Mouse (Mus musculus) c-Kit-positive CD71-positive TER-119-negative erythroid progenitor cells, embryonic 14.5 days (primary cell): Measurements from ENCODE around the gene E130218I03Rik.
"Not testable (repeated sequence)": the region's sequence is repeated elsewhere in the genome, so short reads cannot be mapped to it uniquely, and the experiment has no call there.

Experiments
- DNase-seq: peaks from one replicate; pipeline ENCODE4 v3.0.0-alpha.2; 2013; ENCODE audit warnings: low read depth

The E130218I03Rik gene

GRCm38 (mm10) chr4:134252131-134252910 lies 8.9 kb downstream of the E130218I03Rik start:
- no peak for DNase-seq

DNA sequence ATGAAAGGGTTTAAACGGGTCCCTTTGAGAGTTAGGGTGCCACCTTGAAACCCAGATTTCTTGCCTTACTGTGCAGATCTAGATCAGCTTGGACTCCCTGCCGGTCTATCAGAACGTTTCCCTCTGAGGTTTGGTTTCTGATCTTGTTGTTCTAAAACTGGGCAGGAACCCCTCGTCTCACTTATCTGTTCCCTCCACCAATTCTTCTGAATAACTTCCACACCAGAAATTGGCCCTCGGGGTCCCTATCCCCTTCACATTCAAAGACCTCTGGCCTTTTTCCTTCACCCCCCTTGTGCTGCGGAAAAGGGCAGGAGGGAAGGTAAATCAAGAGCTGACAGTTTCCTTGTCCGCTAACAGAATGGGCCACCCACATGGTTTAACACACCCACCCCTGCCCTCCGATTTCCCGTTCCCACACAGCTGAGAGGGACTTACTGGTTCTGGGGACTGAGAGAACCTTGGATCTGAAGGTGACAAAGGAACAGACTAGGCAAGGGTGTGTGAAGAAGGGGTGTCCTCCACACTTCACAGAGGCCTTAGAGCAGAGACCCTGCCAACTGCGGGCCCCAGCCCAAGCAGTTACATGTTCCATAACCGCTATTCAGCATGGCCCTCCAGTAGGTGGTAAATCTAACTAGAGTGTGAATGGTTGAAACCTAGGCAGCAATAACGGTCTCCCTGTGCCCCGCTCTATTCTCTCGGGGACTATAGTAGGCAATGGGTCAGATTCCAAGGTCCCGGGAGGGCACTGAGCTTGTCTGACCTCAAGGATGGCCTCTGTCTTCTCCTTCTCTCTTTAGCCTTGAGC lies 9.7 kb downstream of the E130218I03Rik start:
- no peak for DNase-seq

- DNase-seq = no peak
Observed at GRCm38 (mm10) chr4:134253722-134254324, 10.4 kb downstream of the E130218I03Rik start, which contains the start of gene Grrp1. Gene Grrp1 (minus strand): TSS chr4:134254106.

- DNase-seq = no peak
Observed at GRCm38 (mm10) chr4:134254835-134255234, 11.4 kb downstream of the E130218I03Rik start.

GRCm38 (mm10) chr4:134255854-134256253 lies 12.4 kb downstream of the E130218I03Rik start:
- DNase-seq = no peak

GRCm38 (mm10) chr4:134256407-134257197 lies 13.1 kb downstream of the E130218I03Rik start:
- DNase-seq = no peak

DNA sequence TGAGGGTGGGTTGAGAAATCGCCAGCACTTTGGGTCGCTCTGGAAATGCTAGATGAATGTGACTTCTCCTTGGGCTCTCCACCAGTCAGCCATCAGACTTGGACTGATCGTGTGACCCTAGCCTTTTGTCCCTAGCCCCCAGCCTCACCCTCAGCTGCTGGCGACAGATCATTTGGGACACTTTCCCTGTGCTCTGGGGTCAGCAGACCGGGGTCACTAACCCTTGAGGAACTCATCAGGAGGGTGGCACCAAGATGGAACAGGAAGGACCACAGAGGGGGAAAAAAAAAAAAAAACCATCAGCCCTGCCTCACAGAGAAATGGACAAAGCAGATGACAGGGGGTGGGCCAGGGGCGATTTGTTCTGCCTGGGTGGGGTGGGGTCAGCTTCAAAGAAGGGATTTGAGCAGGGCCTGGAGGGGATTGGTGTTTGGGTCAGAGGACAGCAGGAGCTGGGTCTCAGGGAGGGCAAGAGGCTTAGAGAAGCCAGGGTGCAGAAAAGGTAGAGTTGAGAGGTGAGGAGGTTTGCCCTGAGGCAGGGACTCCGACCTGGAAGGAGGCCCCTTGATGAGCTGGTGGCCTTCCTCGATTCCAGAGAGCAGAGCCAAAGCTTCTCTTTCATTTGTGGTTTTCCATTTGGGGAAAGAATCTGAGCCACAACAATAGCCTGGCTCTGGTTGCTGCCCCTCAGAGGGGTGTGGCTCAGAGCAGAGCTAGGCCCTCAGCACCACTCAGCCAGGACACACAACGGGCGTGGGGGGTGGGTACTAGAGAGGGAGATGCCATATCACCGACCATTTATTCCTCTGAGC lies 13.9 kb downstream of the E130218I03Rik start:
- DNase-seq = no peak

DNA sequence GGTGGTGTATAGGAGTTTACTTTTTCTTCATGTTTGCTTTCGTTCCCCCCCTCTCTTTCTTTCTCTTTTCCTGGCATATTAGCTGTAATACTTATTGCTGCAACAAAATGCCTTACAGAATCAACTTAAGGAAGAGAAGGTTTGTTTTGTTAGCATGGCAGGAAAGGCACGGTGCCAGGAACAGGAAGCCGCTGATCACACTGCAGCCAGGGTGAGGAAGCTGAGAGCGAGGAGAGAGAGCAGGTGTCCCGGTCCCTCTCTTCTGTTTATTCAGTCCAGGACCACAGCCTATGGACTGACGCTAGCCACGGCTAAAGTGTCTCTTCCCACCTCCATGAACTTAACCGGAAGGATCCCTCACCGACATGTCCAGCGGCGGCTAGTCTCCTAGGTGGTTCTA lies 14.9 kb downstream of the E130218I03Rik start:
- DNase-seq = no peak

DNA sequence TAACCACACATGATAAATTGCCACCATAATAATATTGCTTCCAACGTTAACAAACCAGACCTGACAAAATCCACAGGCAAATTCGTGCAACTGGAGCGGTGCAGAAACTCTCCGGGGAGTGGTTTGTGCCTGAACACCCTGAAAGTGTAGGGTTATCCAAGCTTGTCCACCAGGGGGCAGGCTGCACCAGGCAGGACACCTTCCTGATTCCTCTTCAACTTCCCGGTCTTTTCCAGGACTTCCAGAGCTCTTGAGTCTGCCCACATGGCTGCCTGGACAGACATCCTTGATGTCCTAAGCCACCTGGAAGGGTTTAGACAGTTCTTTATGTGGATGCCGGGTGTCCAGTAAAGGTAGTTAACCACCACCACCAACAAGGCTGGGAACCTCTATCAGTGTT lies 19.7 kb downstream of the E130218I03Rik start:
- DNase-seq = no peak

DNA sequence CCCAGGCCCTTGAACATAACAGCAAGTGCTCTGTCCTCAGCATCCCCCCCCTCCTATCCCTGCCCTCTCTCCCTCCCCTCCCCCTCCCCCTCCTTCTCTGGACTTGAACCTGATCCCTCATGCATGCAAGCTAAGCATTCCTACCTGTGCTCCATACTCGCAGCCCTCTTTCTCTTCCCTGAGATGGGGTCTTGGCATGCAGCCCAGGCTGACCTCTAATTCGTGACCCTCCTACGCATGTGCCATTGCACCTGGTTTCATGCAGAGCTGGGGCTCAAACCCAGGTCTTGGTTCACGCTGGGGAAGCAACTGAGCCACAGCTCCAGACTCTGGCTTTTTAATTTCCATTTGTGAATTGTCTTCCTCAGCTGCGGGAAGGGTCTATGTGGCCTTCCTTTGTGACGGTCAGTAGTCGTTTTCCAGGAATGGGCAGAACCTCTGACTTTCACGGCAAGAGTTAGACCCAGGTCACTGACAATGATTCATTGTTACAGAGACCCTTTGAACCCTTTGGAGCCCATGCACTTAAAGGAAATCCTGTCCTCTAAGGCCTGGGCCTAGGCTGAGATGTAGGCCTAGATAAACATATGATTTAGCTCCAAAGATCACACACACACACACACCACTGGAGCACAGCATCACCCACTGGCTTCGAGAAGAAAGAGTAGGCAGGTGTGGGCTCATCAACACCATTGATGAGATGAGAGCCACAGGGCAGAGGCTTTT lies 22.6 kb downstream of the E130218I03Rik start:
- no peak for DNase-seq

DNA sequence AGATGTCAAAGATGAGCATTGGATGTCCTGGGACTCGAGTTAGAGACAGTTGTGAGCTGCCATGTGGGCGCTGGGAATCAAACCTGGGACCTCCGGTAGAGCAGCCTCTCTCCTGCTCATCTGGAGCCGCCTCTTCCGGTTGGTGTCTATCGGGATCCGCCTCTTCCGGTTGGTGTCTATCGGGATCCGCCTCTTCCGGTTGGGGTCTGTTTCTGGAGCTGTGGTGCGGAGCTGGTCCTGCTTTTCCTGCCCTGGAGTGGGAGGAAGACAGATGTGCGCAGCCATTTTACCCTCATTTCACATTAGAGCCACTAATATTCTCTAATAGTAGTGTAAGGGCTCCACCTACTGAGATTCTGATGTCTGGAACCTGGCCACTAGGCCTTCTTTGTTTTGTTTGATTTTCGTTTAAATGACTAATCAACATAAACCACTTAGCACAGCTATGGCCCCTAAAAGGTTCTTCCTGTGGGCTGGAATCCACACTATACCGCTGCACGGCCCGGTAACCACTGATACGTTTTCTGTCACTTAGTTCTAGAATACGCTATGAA lies 24.7 kb downstream of the E130218I03Rik start:
- DNase-seq = no peak

GRCm38 (mm10) chr4:134269622-134270021 lies 26.2 kb downstream of the E130218I03Rik start:
- DNase-seq = not testable (repeated sequence)

DNA sequence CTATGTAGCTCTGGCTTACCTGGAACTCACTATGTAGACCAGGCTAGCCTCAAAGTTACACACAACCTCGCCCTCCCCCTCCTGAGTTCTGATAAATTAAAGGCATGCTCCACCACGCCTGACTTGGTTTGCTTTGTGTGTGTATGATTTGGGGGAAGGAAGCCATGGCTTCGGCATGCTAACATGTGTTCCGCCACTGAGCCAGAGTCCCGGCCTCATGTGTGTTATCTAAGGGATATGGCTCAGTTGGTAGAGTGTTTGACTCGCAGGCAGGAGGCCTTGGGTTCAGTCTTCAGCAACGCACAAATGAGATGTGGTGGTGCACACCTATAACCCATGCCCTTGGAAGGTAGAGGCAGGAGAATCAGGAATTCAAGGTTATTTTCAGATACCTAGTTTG lies 28.5 kb downstream of the E130218I03Rik start:
- no peak for DNase-seq

- DNase-seq = no peak
Observed at GRCm38 (mm10) chr4:134272731-134273416, 29.4 kb downstream of the E130218I03Rik start.

DNA sequence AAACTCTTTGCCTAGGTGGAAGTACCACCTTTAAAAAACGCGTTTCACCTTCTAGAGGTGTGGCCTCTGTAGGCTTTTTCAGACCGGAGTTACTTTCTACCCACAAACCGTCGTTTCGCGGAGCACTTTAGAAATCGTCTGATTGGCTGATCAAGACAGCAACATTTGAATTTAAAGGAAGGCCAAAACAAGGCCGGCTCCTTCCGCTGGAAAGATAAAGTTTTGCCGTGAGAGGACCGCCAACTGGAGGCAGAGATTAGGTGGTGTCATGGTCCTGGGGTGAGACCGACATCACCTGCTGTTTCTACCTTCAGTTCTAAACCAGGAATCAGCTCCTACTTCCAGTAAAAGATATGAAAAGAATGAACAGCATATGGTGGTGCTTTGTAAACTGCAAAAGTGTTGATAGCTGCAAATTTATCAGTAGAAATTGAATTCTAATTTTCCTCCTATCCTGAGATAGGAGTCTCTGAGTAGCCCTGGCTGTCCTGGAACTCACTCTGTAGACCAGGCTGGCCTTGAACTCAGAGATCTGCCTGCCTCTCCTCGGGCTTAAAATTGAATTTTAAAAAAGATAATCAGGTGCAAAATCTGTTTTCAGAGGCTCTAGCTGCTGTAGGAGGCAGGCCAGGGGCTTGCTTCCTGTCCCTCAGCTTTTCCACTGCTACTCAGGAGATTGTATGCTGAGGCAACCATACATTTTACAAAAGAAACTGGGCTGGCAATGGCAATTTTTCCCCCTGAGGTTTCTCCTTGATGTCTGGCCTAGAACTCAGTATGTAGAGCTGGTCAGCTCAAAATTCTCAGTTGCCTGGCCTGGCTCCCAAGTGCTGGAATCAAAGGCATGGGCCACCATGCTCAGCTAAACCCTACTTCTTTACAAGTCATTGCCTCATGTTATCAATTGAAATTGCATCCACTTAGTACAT lies 30.2 kb downstream of the E130218I03Rik start:
- peak; percentile 81 for DNase-seq

- DNase-seq = peak; percentile 74
Observed at GRCm38 (mm10) chr4:134284942-134285341, 41.5 kb downstream of the E130218I03Rik start.

GRCm38 (mm10) chr4:134286226-134287167 lies 43.0 kb downstream of the E130218I03Rik start:
- no peak for DNase-seq
